Mouse (Mus musculus) c-Kit-negative CD71-positive TER-119-positive erythroid progenitor cells, embryonic 14.5 days (primary cell): ENCODE results near the gene Agr2.

ENCODE experiments used
- DNase-seq: peaks from one replicate; pipeline ENCODE4 v3.0.0-alpha.2; 2013; ENCODE audit warnings: low read depth, low spot score

Agr2 gene

DNA sequence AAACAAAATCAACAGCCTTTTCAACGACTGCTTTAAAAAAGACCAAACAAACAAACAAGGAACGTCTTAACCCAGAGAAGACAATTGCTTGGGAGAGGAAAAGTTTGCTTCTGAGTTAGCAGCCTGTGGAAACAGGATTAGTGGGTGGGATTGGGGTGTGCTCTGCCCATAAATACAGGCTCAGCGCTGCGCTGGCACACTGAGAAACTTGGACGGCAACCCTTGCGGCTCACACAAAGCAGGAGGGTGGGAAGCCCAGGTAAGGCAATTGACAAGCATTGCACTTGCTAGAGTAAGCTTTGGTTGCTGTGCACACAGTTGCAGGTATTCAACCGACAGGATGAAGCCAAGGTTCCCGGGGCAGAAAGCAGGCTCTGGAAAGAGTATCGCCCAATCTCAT lies at the start of gene Agr2:
Agr2 (plus strand) TSS at position 197 of the 400 bp plus-strand sequence.
- DNase-seq = no peak

DNA sequence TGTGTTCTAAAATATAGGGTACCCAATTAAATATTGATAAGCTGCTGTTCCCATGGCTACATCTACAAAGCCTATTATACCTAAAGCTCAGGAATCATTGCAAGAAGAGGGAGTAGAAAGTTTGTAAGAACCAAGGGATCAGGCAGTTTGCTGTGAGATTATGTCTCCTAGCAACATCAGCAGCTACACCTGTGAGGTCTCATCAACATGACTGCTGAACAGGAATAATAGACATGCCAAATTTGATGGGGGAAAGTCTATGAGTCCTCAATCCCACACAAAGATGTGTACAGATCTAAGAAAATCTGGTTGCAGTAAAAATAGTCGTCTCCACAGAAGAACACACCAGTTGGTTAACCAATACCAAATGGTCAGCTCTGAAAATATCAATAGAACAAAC lies 41.0 kb upstream of the Agr2 start:
- no peak for DNase-seq

DNA sequence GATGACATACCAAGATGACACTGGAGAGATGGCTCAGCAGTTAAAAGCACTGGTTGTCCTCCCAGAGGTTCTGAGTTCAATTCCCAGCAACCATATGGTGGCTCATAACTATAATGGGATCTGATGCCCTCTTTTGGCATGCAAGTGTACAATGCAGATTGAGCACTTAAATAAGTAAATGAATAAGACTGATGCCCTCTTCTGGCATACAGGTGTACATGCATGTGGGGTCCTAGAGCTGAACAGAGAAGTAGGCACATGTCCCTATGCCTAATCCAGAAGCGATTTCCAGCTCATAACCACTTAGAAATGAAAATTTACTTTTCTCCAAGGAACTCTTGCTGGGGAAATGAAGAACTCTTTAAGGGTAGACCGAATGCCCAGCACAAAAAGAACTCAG lies 35.5 kb upstream of the Agr2 start:
- DNase-seq = no peak

DNA sequence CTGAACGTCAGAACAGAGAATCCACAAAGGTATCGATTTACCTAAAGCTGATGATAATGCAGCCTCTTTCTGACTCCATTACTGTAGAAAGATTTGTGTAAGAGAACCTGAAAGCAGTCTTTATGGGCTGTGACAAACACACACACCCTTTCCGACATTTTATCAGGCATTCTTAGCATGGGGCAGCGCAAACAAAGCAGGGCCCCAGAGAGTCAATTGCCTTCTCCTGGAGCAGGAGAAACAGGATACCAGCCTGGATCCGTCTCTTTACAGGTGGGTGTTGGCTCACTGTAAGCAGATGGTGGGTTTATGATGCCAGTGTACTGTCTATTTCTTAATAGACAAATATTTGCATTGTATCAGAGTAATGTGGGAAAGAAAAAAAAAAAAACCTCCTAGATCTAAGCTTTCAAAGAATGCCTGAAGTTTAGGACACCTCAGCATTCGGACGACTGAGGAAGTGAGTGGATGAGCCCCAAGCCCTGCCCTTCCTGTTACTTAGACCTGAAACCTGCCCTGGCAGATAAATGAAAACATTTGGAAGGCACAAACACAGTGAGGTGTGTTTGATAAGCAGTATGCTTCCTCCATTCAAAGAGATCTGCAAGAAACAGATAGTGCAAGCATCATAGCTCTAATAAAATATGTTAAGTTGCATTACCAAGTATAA lies 26.5 kb upstream of the Agr2 start:
- DNase-seq = no peak

DNA sequence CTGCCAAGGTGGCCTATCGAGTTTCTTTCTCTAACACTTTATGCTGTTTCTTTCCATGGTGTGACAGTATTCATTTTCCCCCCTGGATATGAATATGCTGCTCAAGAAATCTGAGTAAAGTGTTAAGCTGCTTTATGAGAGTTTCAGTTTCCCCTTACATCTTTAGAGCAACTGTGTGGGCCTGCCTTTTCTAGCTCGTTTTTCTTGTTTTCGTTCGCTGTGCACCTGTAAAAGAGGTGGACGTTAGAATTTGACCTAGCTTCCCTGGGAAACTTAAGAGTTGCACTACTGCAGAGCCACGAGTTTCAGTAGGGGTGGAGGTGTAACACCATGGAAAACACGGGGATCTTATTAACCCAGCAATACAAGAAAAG lies 26.0 kb upstream of the Agr2 start:
- DNase-seq = no peak

DNA sequence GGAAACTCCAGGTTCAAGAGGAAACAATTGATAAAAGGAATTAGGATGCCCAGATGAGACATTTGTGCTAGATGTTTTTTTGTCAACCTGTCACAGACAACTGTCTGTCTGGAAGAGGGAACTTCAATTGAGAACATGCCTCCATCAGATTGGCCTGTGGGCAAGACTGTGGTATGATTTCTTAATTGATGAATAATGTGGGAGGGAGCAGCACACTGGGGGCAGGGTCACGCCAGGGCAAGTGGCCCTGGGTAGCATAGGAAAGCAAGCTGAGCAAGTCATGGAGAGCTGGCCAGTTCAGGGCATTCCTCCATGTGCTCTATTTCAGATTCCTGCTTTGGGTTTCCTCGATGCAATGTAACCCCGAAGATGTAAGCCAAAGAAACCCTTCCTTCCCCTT lies 16.8 kb upstream of the Agr2 start:
- no peak for DNase-seq

DNA sequence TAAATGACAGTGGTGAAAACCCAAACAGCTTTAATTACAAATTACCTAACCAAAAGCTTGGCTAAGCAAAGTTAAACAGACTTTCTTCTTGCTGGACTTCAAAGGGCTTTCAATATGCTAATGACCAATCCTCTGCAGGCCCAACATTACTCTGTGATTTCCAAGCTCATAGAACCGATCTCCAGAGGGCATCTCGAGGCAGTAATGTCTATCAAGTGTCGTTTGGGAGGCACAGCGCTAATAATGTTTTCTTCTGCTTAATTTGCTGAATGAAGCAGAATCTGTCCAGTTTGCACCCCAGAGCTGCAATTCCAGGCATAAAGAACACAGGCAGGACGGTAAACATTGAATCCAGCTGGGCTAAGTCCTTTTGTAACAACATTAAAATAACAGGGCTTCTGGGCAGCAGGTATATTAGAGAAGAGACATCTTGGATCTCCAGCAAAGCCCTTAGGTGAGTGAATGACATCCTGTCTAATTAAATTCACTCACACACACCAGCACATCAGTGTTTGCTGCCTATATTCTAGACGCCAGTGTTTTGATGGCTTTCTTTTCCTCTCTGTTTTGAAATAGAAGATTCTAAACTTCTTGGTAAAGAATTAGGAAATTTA lies 15.0 kb upstream of the Agr2 start:
- no peak for DNase-seq

DNA sequence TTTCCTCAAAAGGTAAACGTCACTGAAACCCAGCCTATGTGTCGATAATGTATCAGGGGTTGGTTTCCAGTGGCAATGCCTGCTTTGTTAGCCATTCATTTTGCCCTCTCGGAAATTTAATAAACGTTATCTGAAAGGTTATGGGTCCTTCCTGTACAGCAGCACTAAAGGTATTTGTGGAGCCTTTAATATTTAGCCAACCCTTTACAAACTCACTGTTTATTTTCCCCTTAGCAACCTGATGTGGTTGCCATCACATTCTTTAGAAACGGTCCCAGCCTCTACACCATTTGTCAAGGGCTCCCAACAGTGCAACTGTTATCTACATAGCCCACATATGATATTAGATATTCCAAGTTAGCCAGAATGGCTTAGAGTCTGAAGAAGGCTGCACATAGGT lies 13.1 kb upstream of the Agr2 start:
- DNase-seq = no peak

DNA sequence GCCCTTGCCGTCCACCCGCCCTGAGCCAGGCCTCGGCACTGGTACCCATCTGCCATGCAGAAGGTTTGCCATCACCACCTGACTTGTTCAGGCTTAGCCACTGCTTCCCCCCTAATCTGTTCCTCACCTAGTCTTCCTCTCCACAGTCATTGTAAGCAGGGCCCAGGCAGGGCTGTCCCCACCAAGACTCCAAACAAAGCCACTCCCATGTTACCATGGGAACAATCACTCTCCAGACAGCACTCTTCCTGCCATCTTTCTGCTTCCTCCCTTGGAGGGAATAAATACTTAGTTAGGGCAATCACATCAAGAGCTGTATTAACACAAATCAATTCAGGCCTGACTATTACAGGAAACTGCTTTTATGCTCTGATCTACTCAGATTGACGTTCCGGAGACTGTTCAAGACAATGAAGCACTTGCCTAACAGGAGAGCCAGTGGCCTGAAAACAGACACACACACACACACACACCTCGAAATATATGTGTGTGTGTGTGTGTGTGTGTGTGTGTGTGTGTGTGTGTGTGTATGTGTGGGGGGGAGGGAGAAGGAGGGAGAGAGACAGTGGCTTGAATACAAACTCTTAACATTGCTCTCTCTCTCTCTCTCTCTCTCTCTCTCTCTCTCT lies 10.9 kb upstream of the Agr2 start:
- DNase-seq = no peak

DNA sequence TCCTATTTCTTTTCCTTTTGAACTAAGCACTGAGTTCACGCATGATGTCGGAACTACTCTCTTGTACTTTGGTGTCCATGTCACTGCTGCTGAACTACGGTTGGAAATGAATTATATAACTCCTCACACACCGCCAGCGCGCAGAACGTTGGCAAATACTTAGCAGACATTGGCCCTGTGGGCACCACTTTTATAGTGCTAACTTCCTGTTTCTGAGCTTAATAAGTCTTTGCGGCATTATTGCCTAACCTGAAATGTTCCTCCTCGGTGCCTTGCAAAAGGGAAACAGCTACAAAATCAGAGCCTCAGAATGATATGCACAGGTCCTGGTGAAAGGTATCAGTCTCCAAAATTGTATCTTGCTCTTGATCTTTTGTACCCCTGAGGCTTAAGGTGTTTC lies 9.2 kb upstream of the Agr2 start:
- no peak for DNase-seq

DNA sequence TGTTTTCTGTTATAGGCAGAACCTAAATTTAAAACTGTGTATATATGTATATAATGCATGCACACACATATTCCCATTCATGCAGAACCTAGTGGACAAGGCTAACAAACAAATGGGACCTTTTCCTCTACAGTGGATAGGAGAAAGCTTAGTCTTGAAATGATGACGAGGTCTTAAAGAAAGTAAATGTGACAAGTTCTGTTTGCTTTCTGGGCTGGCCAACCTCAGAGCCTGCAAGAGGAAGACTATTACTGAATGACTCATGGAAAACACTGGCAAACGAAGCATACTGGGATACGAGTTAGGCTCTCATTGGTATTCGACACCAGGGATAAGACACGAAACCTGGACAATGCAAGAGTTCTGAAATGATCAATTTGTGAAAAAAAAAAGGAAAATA lies 8.0 kb upstream of the Agr2 start:
- DNase-seq = no peak

DNA sequence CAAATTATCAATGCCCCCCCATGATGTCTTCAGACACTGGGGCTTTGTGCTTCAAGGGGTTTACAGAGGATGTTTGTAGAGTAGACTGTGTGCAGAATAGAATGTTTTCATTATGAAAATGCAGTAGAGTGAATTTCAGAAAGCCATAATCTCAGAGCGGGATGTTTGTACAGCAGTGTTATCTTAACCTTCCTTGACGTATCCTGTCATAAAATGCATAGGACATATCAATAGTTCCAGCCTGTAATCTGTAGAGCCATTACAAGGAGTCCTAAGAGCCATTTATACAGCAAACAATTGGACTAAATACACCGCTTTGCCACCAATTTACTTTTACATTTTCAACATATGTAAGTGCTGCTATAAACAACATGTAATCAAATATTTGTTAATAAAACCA lies 876 bp downstream of the Agr2 start:
- no peak for DNase-seq

DNA sequence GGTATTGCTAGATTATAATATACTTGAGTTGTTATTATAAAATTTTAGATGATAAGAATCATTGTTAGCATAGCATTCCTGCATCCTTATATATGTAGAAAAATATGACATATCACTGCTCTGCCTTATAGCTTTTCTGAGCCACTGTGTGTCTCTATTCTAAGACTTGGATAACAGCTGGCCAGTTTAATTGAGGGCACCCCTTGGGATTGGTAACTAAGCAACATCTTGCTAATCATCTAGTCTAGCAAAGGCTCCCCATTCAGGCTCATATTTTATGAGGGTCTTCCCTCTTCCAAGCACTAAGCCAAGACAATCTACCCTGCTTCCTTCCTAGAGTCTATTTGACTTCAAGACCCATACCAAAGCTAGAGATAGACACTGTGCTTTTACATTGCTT lies 1.4 kb downstream of the Agr2 start:
- no peak for DNase-seq

DNA sequence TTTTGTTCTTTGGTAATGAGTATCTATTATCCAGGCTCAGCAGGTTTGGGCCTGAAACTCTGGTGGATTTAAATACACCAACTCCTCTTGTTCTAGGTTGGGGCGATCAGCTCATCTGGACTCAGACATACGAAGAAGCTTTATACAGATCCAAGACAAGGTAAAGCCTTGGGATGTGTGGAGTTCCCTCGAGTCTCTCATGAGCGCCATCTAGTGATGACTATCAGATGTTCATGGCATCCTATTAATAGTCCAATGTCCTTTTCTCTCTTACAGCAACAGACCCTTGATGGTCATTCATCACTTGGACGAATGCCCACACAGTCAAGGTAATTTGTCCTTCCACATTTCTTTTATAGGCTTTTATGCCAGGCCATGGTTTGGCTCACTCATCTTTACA lies 3.1 kb downstream of the Agr2 start:
- no peak for DNase-seq

DNA sequence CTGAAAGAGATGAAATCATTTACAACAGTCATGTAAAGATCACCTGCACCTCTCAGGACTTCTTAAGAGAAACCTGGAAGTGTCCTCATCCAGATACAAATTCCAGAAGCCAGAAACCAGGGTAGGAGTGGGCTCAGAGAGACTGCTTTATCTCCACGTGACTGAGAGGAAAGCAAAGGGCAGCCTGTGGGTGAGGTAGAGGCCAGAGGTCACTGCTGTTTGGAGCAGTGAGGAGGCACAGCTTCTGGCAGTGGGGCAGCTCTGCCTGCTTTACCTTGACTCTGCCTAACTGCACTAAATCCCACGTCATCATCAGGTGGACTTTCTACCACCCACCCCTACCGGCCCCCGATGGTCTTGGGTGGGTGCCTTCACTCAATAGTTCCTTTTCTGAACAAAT lies 12.0 kb downstream of the Agr2 start:
- no peak for DNase-seq

DNA sequence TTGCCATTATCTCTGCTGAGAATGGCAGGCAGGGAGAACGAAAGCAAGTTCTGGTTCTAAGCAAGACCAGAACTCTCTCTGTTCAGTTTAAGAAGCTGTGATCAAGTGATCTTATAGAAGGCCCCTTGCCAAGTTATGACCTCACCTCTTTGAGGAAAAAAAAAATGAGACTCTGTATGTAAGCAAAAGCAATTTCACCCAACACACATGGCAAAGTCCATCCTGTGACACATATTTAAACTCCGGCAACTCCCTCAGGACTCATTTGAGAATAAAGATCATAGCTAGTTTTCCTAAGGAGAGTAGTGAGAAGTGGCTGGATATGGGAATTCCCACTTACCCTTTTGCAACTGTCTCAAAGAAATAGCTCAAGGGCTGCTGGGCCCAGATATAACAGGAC lies 14.9 kb downstream of the Agr2 start:
- no peak for DNase-seq

DNA sequence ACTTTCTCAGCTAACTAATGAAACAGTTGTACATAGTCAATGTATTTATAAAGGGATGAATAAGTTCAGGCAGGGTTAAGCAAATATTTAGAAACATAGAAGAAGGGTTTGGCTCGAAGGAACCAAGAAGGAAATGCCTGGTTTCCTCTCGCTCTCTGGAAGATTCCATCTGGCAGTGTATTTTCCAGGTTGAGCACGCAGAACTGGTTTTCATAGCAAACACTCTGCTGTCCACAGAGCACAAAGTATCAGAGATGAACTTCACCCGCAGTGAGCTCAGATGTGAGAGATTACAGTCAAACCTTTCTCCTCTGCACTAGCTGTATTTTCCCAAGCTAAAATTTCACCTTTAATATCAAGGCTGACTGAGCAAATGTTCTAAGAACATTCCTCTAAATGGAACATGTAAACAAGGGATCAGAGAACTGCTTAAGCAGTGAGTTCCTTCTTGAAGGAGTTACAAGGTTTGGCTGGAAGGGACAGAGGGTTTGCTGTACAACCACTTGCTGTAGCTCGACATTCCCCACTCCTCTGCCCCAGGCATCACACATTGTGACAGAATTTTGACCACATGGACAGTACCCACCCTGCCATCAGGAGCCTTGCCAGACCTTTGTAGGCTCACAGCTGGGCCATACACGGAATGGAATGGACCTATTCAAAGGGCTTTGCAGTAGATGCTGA lies 15.8 kb downstream of the Agr2 start:
- no peak for DNase-seq

DNA sequence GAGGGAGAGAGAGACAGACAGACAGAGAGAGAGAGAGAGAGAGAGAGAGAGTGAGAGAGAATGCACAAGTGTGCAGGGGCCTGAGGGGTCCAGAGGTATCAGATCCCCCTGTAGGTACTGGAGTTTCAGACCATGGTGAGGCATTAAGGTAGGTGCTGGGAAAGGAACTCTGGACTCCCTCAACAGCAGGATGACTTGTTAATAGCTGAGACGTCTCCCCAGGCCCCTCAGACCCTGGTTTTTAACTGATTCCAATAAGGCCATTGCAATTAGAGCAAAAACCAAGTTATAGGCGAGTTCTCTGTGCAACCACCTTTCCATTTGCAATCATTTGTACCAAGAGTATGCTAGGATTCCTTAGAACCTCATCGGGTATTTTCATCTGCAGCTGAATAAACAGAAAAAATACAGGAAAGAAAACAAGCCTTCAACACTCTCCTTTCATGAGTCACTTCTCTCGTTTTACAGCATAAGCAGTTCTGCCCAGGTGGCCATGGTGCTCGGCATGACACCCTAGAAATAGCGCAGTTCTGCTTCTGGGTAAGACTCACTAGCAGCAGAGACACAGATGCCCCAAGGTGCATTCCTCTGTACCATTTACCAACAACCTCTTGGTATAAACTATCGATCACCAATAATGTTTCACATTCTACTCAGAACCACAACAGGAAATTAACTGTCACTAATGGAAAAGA lies 20.7 kb downstream of the Agr2 start:
- DNase-seq = no peak

DNA sequence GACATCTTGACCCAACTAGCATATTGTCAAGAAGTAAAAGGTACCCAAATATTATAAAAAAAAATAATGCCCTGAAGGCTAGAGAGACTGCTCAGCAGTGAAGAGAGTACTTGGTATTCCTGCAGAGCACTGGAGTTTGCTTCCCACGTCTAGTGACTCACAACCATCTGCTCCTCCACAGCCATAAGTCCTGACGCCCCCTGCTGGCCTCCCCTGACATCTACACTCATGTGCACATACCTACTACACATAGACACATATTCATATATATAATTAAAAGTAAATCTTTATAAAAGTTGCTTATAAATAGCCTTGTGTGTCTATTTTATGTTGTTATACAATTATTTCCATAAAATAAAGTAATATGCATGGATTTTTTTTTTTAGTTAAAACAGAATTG lies 25.1 kb downstream of the Agr2 start:
- no peak for DNase-seq

DNA sequence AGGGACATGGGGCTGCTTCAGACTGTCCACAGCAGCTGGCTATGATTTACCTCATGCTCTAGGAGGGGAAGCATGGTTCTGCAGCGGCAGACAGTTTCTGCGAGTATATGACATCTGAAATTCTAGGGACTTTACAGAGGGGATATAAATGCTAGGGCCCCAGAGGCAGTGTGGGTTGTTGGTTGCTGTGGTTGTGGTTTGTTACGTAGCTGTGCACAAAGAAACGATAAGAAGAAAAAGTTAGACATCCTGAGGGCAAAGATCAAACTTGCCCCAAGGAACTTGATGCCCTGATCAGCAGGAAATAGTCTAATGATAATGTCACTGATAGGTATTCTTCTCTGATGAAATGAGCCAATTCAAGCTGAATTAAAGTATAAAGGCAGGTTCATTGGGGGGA lies 26.9 kb downstream of the Agr2 start:
- DNase-seq = no peak

DNA sequence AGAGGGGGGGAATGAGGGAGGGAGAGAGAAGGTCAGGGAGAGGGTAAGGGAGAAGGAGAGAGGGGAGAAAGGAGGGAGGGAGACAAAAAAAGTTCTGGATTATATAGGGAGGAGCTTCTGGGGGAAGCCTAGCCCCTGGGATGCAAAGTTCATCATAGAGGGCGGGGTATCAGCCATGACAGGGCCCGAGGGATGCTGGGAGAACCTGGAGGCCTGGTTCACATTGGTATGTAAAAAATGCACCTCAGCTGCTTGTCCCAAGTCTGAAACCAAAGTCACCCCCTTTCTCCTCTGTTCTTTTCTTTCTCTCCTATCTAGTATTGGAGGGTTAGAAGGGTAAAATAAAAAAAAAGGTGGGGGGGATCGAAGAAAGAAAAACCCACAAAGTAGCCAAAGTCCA lies 27.4 kb downstream of the Agr2 start:
- DNase-seq = no peak

DNA sequence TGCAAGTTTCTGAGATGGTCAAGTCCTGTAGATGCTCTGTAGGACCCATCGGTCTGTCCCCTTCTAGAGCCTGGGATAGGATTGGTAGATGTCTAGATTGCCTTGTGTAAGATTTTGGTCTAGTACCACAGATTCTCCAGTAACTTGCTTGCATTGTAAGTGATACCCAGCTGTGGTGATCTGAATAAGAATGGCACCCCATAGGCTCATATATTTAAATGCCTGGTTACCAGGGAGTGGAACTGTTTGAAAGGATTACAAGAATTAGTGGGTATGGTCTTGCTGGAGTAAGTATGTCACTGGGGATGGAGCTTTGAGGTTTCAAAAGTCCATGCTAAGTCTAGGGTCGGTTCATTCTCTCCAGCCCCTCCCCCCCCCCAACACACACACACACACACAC lies 28.0 kb downstream of the Agr2 start:
- DNase-seq = no peak
